Mouse (Mus musculus): ENCODE measurements around the gene Kmt2b. TPM values are rescaled to one million over a fixed set of nuclear protein-coding genes. Genes with fewer than 3 reads are reported as not detected.

Kmt2b gene
- polyA plus RNA-seq, 1 experiment from 2014 or later = 14.3 TPM

- Histone ChIP-seq H3K4me1 (replicated peaks; ENCODE audit: control insufficient read depth, insufficient read depth, low read length) (peaks cover 2% of the 10 kb centered on the region; the same call in 1 of the 2 replicates), H3K9me3 (ENCODE audit: control insufficient read depth, low read length) (no peaks in the 10 kb centered on the region), H3K9ac (ENCODE audit: low read length) (no peak overlapping the region), H3K36me3 (ENCODE audit: control insufficient read depth, insufficient read depth, low read length) (peaks cover 19% of the 10 kb centered on the region), H3K27ac (ENCODE audit: low read depth, low read length) (no peak overlapping the region), H3K4me3 (ENCODE audit: low read depth, low read length) (no peak overlapping the region), H3K27me3 (ENCODE audit: control insufficient read depth, insufficient read depth, low read length) (no peaks in the 10 kb centered on the region), H3K4me2 (ENCODE audit: low read depth, low read length, severe bottlenecking) (no peak overlapping the region)
- DNase-seq (ENCODE audit: low spot score) (no peak), ATAC-seq (replicated peaks; ENCODE audit: low FRiP score) (no peak)
- 21% methylated on average over 16 of the region's 17 CpGs for WGBS
Measured at GRCm38 (mm10) chr7:30526399-30526798, 62.1 kb downstream of the Kmt2b start.

- no peaks in the 10 kb centered on the region for H3K27me3 ChIP-seq (ENCODE audit: control insufficient read depth, insufficient read depth, low read length)
- ATAC-seq (replicated peaks; ENCODE audit: low FRiP score) = no peak
- 34% methylated on average over 10 of the region's 10 CpGs for WGBS
- H3K4me3 ChIP-seq (ENCODE audit: low read depth, low read length) = no peak overlapping the region
- no peak overlapping the region for H3K4me2 ChIP-seq (ENCODE audit: low read depth, low read length, severe bottlenecking)
- no peaks in the 10 kb centered on the region; the same call in 1 of the 2 replicates for H3K4me1 ChIP-seq (replicated peaks; ENCODE audit: control insufficient read depth, insufficient read depth, low read length)
- DNase-seq (ENCODE audit: low spot score) = no peak
- H3K27ac ChIP-seq (ENCODE audit: low read depth, low read length) = no peak overlapping the region
- H3K9me3 ChIP-seq (ENCODE audit: control insufficient read depth, low read length) = no peaks in the 10 kb centered on the region
- H3K36me3 ChIP-seq (ENCODE audit: control insufficient read depth, insufficient read depth, low read length) = peaks cover 16% of the 10 kb centered on the region
- H3K9ac ChIP-seq (ENCODE audit: low read length) = no peak overlapping the region
Measured at GRCm38 (mm10) chr7:30525954-30526353, 62.6 kb downstream of the Kmt2b start.

- peaks cover 11% of the 10 kb centered on the region for H3K36me3 ChIP-seq (ENCODE audit: control insufficient read depth, insufficient read depth, low read length)
- H3K9ac ChIP-seq (ENCODE audit: low read length) = no peak overlapping the region
- WGBS = 87% methylated on average over 6 of the region's 6 CpGs
- no peaks in the 10 kb centered on the region for H3K27me3 ChIP-seq (ENCODE audit: control insufficient read depth, insufficient read depth, low read length)
- DNase-seq (ENCODE audit: low spot score) = no peak
- no peak overlapping the region for H3K27ac ChIP-seq (ENCODE audit: low read depth, low read length)
- H3K9me3 ChIP-seq (ENCODE audit: control insufficient read depth, low read length) = no peaks in the 10 kb centered on the region
- no peaks in the 10 kb centered on the region; the same call in 1 of the 2 replicates for H3K4me1 ChIP-seq (replicated peaks; ENCODE audit: control insufficient read depth, insufficient read depth, low read length)
- ATAC-seq (replicated peaks; ENCODE audit: low FRiP score) = no peak
- no peak overlapping the region for H3K4me3 ChIP-seq (ENCODE audit: low read depth, low read length)
- no peak overlapping the region for H3K4me2 ChIP-seq (ENCODE audit: low read depth, low read length, severe bottlenecking)
Measured at GRCm38 (mm10) chr7:30524487-30524886, 64.0 kb downstream of the Kmt2b start.

GRCm38 (mm10) chr7:30522871-30523270, 65.7 kb downstream of the Kmt2b start:
- H3K9ac ChIP-seq (ENCODE audit: low read length) = no peak overlapping the region
- H3K4me3 ChIP-seq (ENCODE audit: low read depth, low read length) = no peak overlapping the region
- no peak overlapping the region for H3K27ac ChIP-seq (ENCODE audit: low read depth, low read length)
- ATAC-seq (replicated peaks; ENCODE audit: low FRiP score) (no peak), DNase-seq (ENCODE audit: low spot score) (no peak)
- peaks cover 3% of the 10 kb centered on the region; the same call in 1 of the 2 replicates for H3K36me3 ChIP-seq (ENCODE audit: control insufficient read depth, insufficient read depth, low read length)
- no peaks in the 10 kb centered on the region for H3K9me3 ChIP-seq (ENCODE audit: control insufficient read depth, low read length)
- 84% methylated on average over 10 of the region's 10 CpGs for WGBS
- no peaks in the 10 kb centered on the region; the same call in 1 of the 2 replicates for H3K4me1 ChIP-seq (replicated peaks; ENCODE audit: control insufficient read depth, insufficient read depth, low read length)
- H3K4me2 ChIP-seq (ENCODE audit: low read depth, low read length, severe bottlenecking) = no peak overlapping the region
- H3K27me3 ChIP-seq (ENCODE audit: control insufficient read depth, insufficient read depth, low read length) = no peaks in the 10 kb centered on the region

DNA sequence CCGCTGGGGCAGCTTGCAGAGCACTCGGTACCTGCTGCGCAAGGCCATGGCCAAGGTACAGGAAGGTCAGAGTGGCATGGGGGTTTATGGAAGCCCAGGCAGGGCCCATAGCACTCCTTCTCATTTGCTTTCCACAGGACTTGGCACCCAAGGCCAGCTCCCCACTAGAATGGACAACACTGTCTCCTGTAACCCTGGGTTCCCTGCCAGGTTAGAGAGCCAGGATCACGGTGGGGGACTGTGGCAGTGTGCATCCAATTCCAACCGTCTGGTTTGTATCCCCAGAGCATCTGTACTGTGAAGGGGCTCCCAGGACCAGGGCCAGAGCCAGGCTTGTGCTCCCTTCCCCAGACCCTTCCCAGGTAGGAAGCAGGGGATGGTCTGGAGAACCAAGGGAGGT, 67.7 kb downstream of the Kmt2b start:
- Histone ChIP-seq H3K4me1 (replicated peaks; ENCODE audit: control insufficient read depth, insufficient read depth, low read length) (no peaks in the 10 kb centered on the region), H3K27ac (ENCODE audit: low read depth, low read length) (no peak overlapping the region), H3K4me2 (ENCODE audit: low read depth, low read length, severe bottlenecking) (no peak overlapping the region), H3K9ac (ENCODE audit: low read length) (no peak overlapping the region), H3K9me3 (ENCODE audit: control insufficient read depth, low read length) (no peaks in the 10 kb centered on the region), H3K27me3 (ENCODE audit: control insufficient read depth, insufficient read depth, low read length) (no peaks in the 10 kb centered on the region), H3K36me3 (ENCODE audit: control insufficient read depth, insufficient read depth, low read length) (peaks cover 3% of the 10 kb centered on the region; the same call in 1 of the 2 replicates), H3K4me3 (ENCODE audit: low read depth, low read length) (no peak overlapping the region)
- DNase-seq (ENCODE audit: low spot score) (no peak), ATAC-seq (replicated peaks; ENCODE audit: low FRiP score) (no peak)
- WGBS = 74% methylated on average over 5 of the region's 5 CpGs

GRCm38 (mm10) chr7:30520396-30520795, 68.1 kb downstream of the Kmt2b start:
- Histone ChIP-seq H3K4me1 (replicated peaks; ENCODE audit: control insufficient read depth, insufficient read depth, low read length) (no peaks in the 10 kb centered on the region), H3K4me3 (ENCODE audit: low read depth, low read length) (no peak overlapping the region), H3K4me2 (ENCODE audit: low read depth, low read length, severe bottlenecking) (no peak overlapping the region), H3K36me3 (ENCODE audit: control insufficient read depth, insufficient read depth, low read length) (peaks cover 3% of the 10 kb centered on the region; the same call in 1 of the 2 replicates), H3K9ac (ENCODE audit: low read length) (no peak overlapping the region), H3K27ac (ENCODE audit: low read depth, low read length) (no peak overlapping the region), H3K27me3 (ENCODE audit: control insufficient read depth, insufficient read depth, low read length) (no peaks in the 10 kb centered on the region), H3K9me3 (ENCODE audit: control insufficient read depth, low read length) (no peaks in the 10 kb centered on the region)
- WGBS = 60% methylated on average over 4 of the region's 4 CpGs
- ATAC-seq (replicated peaks; ENCODE audit: low FRiP score) = peak; percentile 37; the same call in 1 of the 2 replicates
- DNase-seq (ENCODE audit: low spot score) = no peak

Small RNA genes lying within 50 kb of the gene (microRNA-seq; reads per million reads assigned to microRNA genes)
- gene Gm38670 (ENCODE audit: insufficient number of aligned reads) = 3.4 reads per million
- not detected for gene Mir3569 (ENCODE audit: insufficient number of aligned reads)

Other genes with a start within 250 kb of the Kmt2b start
- gene Lrfn3, start 226.0 kb downstream of the Kmt2b start, polyA plus RNA-seq (2014; fragmentation: Nextera tagmentation; extraction: Ambion mirVana) = 7.2 TPM in 2 replicates
- 9.6 and 15.2 TPM in 2 replicates for gene Tyrobp, start 175.0 kb downstream of the Kmt2b start, polyA plus RNA-seq (2014; fragmentation: Nextera tagmentation; extraction: Ambion mirVana)
- gene Hcst, start 168.9 kb downstream of the Kmt2b start, polyA plus RNA-seq (2014; fragmentation: Nextera tagmentation; extraction: Ambion mirVana) = 1.0 TPM in 1 of 2 replicates, not detected in the other
- gene Nfkbid, start 167.0 kb downstream of the Kmt2b start, polyA plus RNA-seq (2014; fragmentation: Nextera tagmentation; extraction: Ambion mirVana) = 1.3 and 1.6 TPM in 2 replicates
- gene Aplp1, start 143.2 kb downstream of the Kmt2b start, polyA plus RNA-seq (2014; fragmentation: Nextera tagmentation; extraction: Ambion mirVana) = 99.2 and 108 TPM in 2 replicates
- gene Kirrel2, start 131.0 kb downstream of the Kmt2b start, polyA plus RNA-seq (2014; fragmentation: Nextera tagmentation; extraction: Ambion mirVana) = 0.55 and 0.61 TPM in 2 replicates
- gene Nphs1, start 130.4 kb downstream of the Kmt2b start, polyA plus RNA-seq (2014; fragmentation: Nextera tagmentation; extraction: Ambion mirVana) = 0.21 and 0.24 TPM in 2 replicates
- gene Prodh2, start 95.1 kb downstream of the Kmt2b start, polyA plus RNA-seq (2014; fragmentation: Nextera tagmentation; extraction: Ambion mirVana) = not detected in 2 replicates
- gene Arhgap33, start 53.7 kb downstream of the Kmt2b start, polyA plus RNA-seq (2014; fragmentation: Nextera tagmentation; extraction: Ambion mirVana) = 66.0 and 72.7 TPM in 2 replicates
- 5.5 and 7.4 TPM in 2 replicates for gene Hspb6, start 36.5 kb downstream of the Kmt2b start, polyA plus RNA-seq (2014; fragmentation: Nextera tagmentation; extraction: Ambion mirVana)
- 20.0 and 23.6 TPM in 2 replicates for gene Proser3, start 36.4 kb downstream of the Kmt2b start, polyA plus RNA-seq (2014; fragmentation: Nextera tagmentation; extraction: Ambion mirVana)
- gene Lin37, start 28.9 kb downstream of the Kmt2b start, polyA plus RNA-seq (2014; fragmentation: Nextera tagmentation; extraction: Ambion mirVana) = 45.7 and 50.2 TPM in 2 replicates
- 89.2 and 97.5 TPM in 2 replicates for gene U2af1l4, start 25.4 kb downstream of the Kmt2b start, polyA plus RNA-seq (2014; fragmentation: Nextera tagmentation; extraction: Ambion mirVana)
- gene Gm49396, start 25.4 kb downstream of the Kmt2b start, polyA plus RNA-seq (2014; fragmentation: Nextera tagmentation; extraction: Ambion mirVana) = 12.1 and 13.6 TPM in 2 replicates
- gene Psenen, start 25.1 kb downstream of the Kmt2b start, polyA plus RNA-seq (2014; fragmentation: Nextera tagmentation; extraction: Ambion mirVana) = 96.1 and 99.3 TPM in 2 replicates
- 4.7 and 6.0 TPM in 2 replicates for gene Igflr1, start 23.3 kb downstream of the Kmt2b start, polyA plus RNA-seq (2014; fragmentation: Nextera tagmentation; extraction: Ambion mirVana)
- gene Zbtb32, start 10.2 kb upstream of the Kmt2b start, polyA plus RNA-seq (2014; fragmentation: Nextera tagmentation; extraction: Ambion mirVana) = 0.15 and 0.31 TPM in 2 replicates
- gene Upk1a, start 24.1 kb upstream of the Kmt2b start, polyA plus RNA-seq (2014; fragmentation: Nextera tagmentation; extraction: Ambion mirVana) = 0.31 and 0.73 TPM in 2 replicates
- gene Cox6b1, start 37.4 kb upstream of the Kmt2b start, polyA plus RNA-seq (2014; fragmentation: Nextera tagmentation; extraction: Ambion mirVana) = 700 and 735 TPM in 2 replicates
- gene Etv2, start 47.1 kb upstream of the Kmt2b start, polyA plus RNA-seq (2014; fragmentation: Nextera tagmentation; extraction: Ambion mirVana) = not detected in 2 replicates
- 131 and 138 TPM in 2 replicates for gene Rbm42, start 61.6 kb upstream of the Kmt2b start, polyA plus RNA-seq (2014; fragmentation: Nextera tagmentation; extraction: Ambion mirVana)
- gene Haus5, start 76.3 kb upstream of the Kmt2b start, polyA plus RNA-seq (2014; fragmentation: Nextera tagmentation; extraction: Ambion mirVana) = 68.9 and 76.6 TPM in 2 replicates
- not detected in 2 replicates for gene Pmis2, start 82.9 kb upstream of the Kmt2b start, polyA plus RNA-seq (2014; fragmentation: Nextera tagmentation; extraction: Ambion mirVana)
- gene 2200002J24Rik, start 110.2 kb upstream of the Kmt2b start, polyA plus RNA-seq (2014; fragmentation: Nextera tagmentation; extraction: Ambion mirVana) = not detected in 2 replicates
- gene Atp4a, start 123.5 kb upstream of the Kmt2b start, polyA plus RNA-seq (2014; fragmentation: Nextera tagmentation; extraction: Ambion mirVana) = 0.72 and 1.7 TPM in 2 replicates
- 133 and 153 TPM in 2 replicates for gene Tmem147, start 140.8 kb upstream of the Kmt2b start, polyA plus RNA-seq (2014; fragmentation: Nextera tagmentation; extraction: Ambion mirVana)
- 0.33 and 1.5 TPM in 2 replicates for gene Gapdhs, start 155.0 kb upstream of the Kmt2b start, polyA plus RNA-seq (2014; fragmentation: Nextera tagmentation; extraction: Ambion mirVana)
- gene Sbsn, start 162.7 kb upstream of the Kmt2b start, polyA plus RNA-seq (2014; fragmentation: Nextera tagmentation; extraction: Ambion mirVana) = 0.27 and 1.8 TPM in 2 replicates
- gene Dmkn, start 175.0 kb upstream of the Kmt2b start, polyA plus RNA-seq (2014; fragmentation: Nextera tagmentation; extraction: Ambion mirVana) = not detected in 2 replicates
- not detected in 2 replicates for gene Krtdap, start 199.2 kb upstream of the Kmt2b start, polyA plus RNA-seq (2014; fragmentation: Nextera tagmentation; extraction: Ambion mirVana)
- gene Ffar2, start 235.0 kb upstream of the Kmt2b start, polyA plus RNA-seq (2014; fragmentation: Nextera tagmentation; extraction: Ambion mirVana) = not detected in 2 replicates